Mouse (Mus musculus) left cerebral cortex, adult 8-10 months (tissue): Measurements from ENCODE around the gene 4930522H14Rik. TPM values are rescaled to one million over a fixed set of nuclear protein-coding genes. Genes with fewer than 3 reads are reported as not detected.

Source experiments
- DNase-seq, 2 experiments: peaks; one replicate each; pipeline ENCODE4 v3.0.0; 2022; ENCODE audit warnings: low spot score in 2 of 2
- total RNA-seq, 4 experiments: library from RNA; stranded (reverse); gene quantifications; 2 replicates each; pipeline ENCODE4 v1.2.4; 2022

The 4930522H14Rik gene
- total RNA-seq: not detected

GRCm38 (mm10) chr4:109531111-109531510 is at the start of gene 4930522H14Rik:
TSS of gene 4930522H14Rik (minus strand) at chr4:109531297.
- DNase-seq: no peak

- DNase-seq: no peak
These were observed 47.3 kb upstream of the 4930522H14Rik start for GRCm38 (mm10) chr4:109578356-109578755.

GRCm38 (mm10) chr4:109576933-109577332 is 45.8 kb upstream of the 4930522H14Rik start:
- DNase-seq: no peak

GRCm38 (mm10) chr4:109574845-109575244 is 43.7 kb upstream of the 4930522H14Rik start:
- DNase-seq: no peak

- no peak for DNase-seq
These were observed 43.2 kb upstream of the 4930522H14Rik start for GRCm38 (mm10) chr4:109574331-109574730.

- DNase-seq: no peak
These were observed 41.5 kb upstream of the 4930522H14Rik start for GRCm38 (mm10) chr4:109572632-109573031.

GRCm38 (mm10) chr4:109569421-109569820 is 38.3 kb upstream of the 4930522H14Rik start:
- DNase-seq: no peak

- DNase-seq: no peak
These were observed 37.9 kb upstream of the 4930522H14Rik start for GRCm38 (mm10) chr4:109568959-109569358.

GRCm38 (mm10) chr4:109564711-109565110 is 33.6 kb upstream of the 4930522H14Rik start:
- no peak for DNase-seq

GRCm38 (mm10) chr4:109550338-109551150 is 19.4 kb upstream of the 4930522H14Rik start:
- DNase-seq: no peak

- DNase-seq: no peak
These were observed 16.2 kb upstream of the 4930522H14Rik start for GRCm38 (mm10) chr4:109547306-109547705.

- no peak for DNase-seq
These were observed 15.4 kb upstream of the 4930522H14Rik start for GRCm38 (mm10) chr4:109546538-109546937.

- no peak for DNase-seq
These were observed 766 bp downstream of the 4930522H14Rik start for GRCm38 (mm10) chr4:109530245-109530816.

GRCm38 (mm10) chr4:109504885-109505284 is 26.2 kb downstream of the 4930522H14Rik start:
- DNase-seq: peak; percentile 5 to 10

GRCm38 (mm10) chr4:109498476-109498875 is 32.6 kb downstream of the 4930522H14Rik start:
- DNase-seq: no peak

GRCm38 (mm10) chr4:109493581-109493980 is 37.5 kb downstream of the 4930522H14Rik start:
- DNase-seq: no peak

GRCm38 (mm10) chr4:109488812-109489211 is 42.3 kb downstream of the 4930522H14Rik start:
- no peak for DNase-seq

GRCm38 (mm10) chr4:109484621-109485020 is 46.5 kb downstream of the 4930522H14Rik start, which contains the start of gene Rnf11:
TSS of gene Rnf11 (minus strand) at chr4:109484728.
- no peak for DNase-seq

- DNase-seq: no peak
These were observed 48.4 kb downstream of the 4930522H14Rik start for GRCm38 (mm10) chr4:109482701-109483100.

GRCm38 (mm10) chr4:109481424-109481823 is 49.7 kb downstream of the 4930522H14Rik start:
- DNase-seq: no peak

GRCm38 (mm10) chr4:109477454-109477853 is 53.6 kb downstream of the 4930522H14Rik start:
- DNase-seq: no peak

- DNase-seq: peak; percentile 80 to 88
These were observed 54.5 kb downstream of the 4930522H14Rik start for GRCm38 (mm10) chr4:109476554-109477014.
